Mouse (Mus musculus) gastrocnemius, adult 2 months (tissue): ENCODE measurements around the gene Lypd5. TPM values are rescaled to one million over a fixed set of nuclear protein-coding genes. Genes with fewer than 3 reads are reported as not detected.

ENCODE experiments used
- DNase-seq: peaks from one replicate; pipeline ENCODE4 v3.0.0; 2022
- H3K27ac ChIP-seq: fragments of 200-600 bp; 2 replicates; pipeline ENCODE4 v1.8.1; 2022; ENCODE audit warnings: mild to moderate bottlenecking
- H3K4me3 ChIP-seq: fragments of 200-600 bp; 2 replicates; pipeline ENCODE4 v1.8.1; 2022; ENCODE audit warnings: mild to moderate bottlenecking, moderate library complexity
- CTCF ChIP-seq: fragments of 200-600 bp; IDR thresholded peaks from 2 replicates; pipeline ENCODE4 v1.8.1; 2022; ENCODE audit warnings: antibody characterized with exemption, mild to moderate bottlenecking, moderate library complexity
- intact Hi-C: fragments of 180-260 bp; cut with DNase I; formaldehyde crosslinking; loops from one replicate; pipeline ENCODE4 v1.15.1; 2025
- long read RNA-seq, 2 experiments: library from polyadenylated mRNA; stranded (forward); transcript quantifications; one replicate each; pipeline ENCODE4 v2.0.0; 2021
- total RNA-seq, 2 experiments: library from RNA; stranded (reverse); gene quantifications; 2 replicates each; pipeline ENCODE4 v1.2.3; 2021

Lypd5 gene
- total RNA-seq: not detected
- long read RNA-seq, experiment 1: 0 reads
- long read RNA-seq, experiment 2: 0 reads

- intact Hi-C loops: no loop called here
- no peak for TF ChIP-seq CTCF
- no peak for DNase-seq
- Histone ChIP-seq H3K27ac (no peak within 1 kb of the TSS), H3K4me3 (no peak within 1 kb of the TSS)
These were observed at the start of gene Lypd5 for GRCm38 (mm10) chr7:24348896-24349295. Gene Lypd5 (plus strand): TSS chr7:24349196.

- Histone ChIP-seq H3K4me3 (peak overlapping the region; percentile 95), H3K27ac (peak overlapping the region; percentile 86; the same call in 1 of the 2 replicates)
- DNase-seq: no peak
- no peak for TF ChIP-seq CTCF
- intact Hi-C loops: no loop called here
These were observed 49.0 kb upstream of the Lypd5 start for GRCm38 (mm10) chr7:24299823-24300481.

- Histone ChIP-seq H3K4me3 (peak within 1 kb of the TSS; percentile 95), H3K27ac (peak within 1 kb of the TSS; percentile 70)
- peak; percentile 43 for DNase-seq
- intact Hi-C loops: no loop called here
- TF ChIP-seq CTCF: no peak
These were observed 48.2 kb upstream of the Lypd5 start, which contains the start of gene Zfp61 for GRCm38 (mm10) chr7:24300771-24301282. Gene Zfp61 (minus strand): TSS chr7:24301232.

- H3K4me3 ChIP-seq: peak overlapping the region; percentile 87
- peak overlapping the region; percentile 89 for H3K27ac ChIP-seq
- DNase-seq: no peak
- TF ChIP-seq CTCF: no peak
- intact Hi-C loops: loop anchor here (1.0 to 5.0 kb wide), 2 partner anchors 61 to 204 kb away; partner anchors contain the start of gene Zfp112
These were observed 33.0 kb upstream of the Lypd5 start for GRCm38 (mm10) chr7:24315726-24316566.

- intact Hi-C loops: loop anchor here (5.0 kb wide), 1 partner anchor 204 kb away; the partner anchor contains the start of gene Zfp112
- TF ChIP-seq CTCF: no peak
- peak; percentile 96 for DNase-seq
- Histone ChIP-seq H3K4me3 (peak within 1 kb of the TSS; percentile 87), H3K27ac (peak within 1 kb of the TSS; percentile 89)
These were observed 32.4 kb upstream of the Lypd5 start, which contains the start of gene Zfp94 for GRCm38 (mm10) chr7:24316567-24317092. Gene Zfp94 (minus strand): TSS chr7:24316666.

GRCm38 (mm10) chr7:24318942-24319341 is 30.1 kb upstream of the Lypd5 start:
- H3K27ac ChIP-seq: no peak overlapping the region
- DNase-seq: no peak
- H3K4me3 ChIP-seq: no peak overlapping the region
- no peak for TF ChIP-seq CTCF
- intact Hi-C loops: loop anchor here (5.0 kb wide), 1 partner anchor 207 kb away; the partner anchor contains the start of gene Zfp112

GRCm38 (mm10) chr7:24322593-24322992 is 26.4 kb upstream of the Lypd5 start:
- TF ChIP-seq CTCF: no peak
- no peak for DNase-seq
- Histone ChIP-seq H3K27ac (no peak overlapping the region), H3K4me3 (no peak overlapping the region)
- intact Hi-C loops: no loop called here

- no peak for TF ChIP-seq CTCF
- intact Hi-C loops: no loop called here
- Histone ChIP-seq H3K27ac (no peak overlapping the region), H3K4me3 (no peak overlapping the region)
- DNase-seq: no peak
These were observed 23.8 kb upstream of the Lypd5 start for GRCm38 (mm10) chr7:24325197-24325596.

GRCm38 (mm10) chr7:24325675-24326128 is 23.3 kb upstream of the Lypd5 start:
- intact Hi-C loops: no loop called here
- no peak for TF ChIP-seq CTCF
- H3K4me3 ChIP-seq: no peak overlapping the region

GRCm38 (mm10) chr7:24326273-24327135 is 22.5 kb upstream of the Lypd5 start:
- no peak overlapping the region for H3K4me3 ChIP-seq
- intact Hi-C loops: no loop called here
- TF ChIP-seq CTCF: no peak
- DNase-seq: no peak
- no peak overlapping the region for H3K27ac ChIP-seq

More at GRCm38 (mm10) chr7:24325675-24326128, 23.3 kb upstream of the Lypd5 start:
- DNase-seq: no peak
- no peak overlapping the region for H3K27ac ChIP-seq

- intact Hi-C loops: no loop called here
- no peak for DNase-seq
- TF ChIP-seq CTCF: no peak
- H3K4me3 ChIP-seq: no peak overlapping the region
- no peak overlapping the region for H3K27ac ChIP-seq
These were observed 21.6 kb upstream of the Lypd5 start for GRCm38 (mm10) chr7:24327281-24327975.
